Mouse (Mus musculus) ES-E14 (cell line): ENCODE measurements around the gene Tulp3. TPM values are rescaled to one million over a fixed set of nuclear protein-coding genes. Genes with fewer than 3 reads are reported as not detected.

Experiments
- DNase-seq: peaks from one replicate; pipeline ENCODE4 v3.0.0-alpha.2; 2013; ENCODE audit warnings: low read depth, low spot score
- H3K27ac ChIP-seq: 2 replicates; pipeline ENCODE4 v1.5.1; 2012; ENCODE audit warnings: low read depth, mild to moderate bottlenecking, low read length, moderate library complexity, mixed read lengths; ENCODE audit not compliant: poor library complexity, insufficient read depth, severe bottlenecking
- H3K36me3 ChIP-seq: 2 replicates; pipeline ENCODE4 v1.6.1; 2012; ENCODE audit warnings: mild to moderate bottlenecking, low read length, moderate library complexity, mixed read lengths; ENCODE audit not compliant: control insufficient read depth, poor library complexity, insufficient read depth, severe bottlenecking
- H3K4me1 ChIP-seq, 2 experiments: fragments of 150-350 bp in 1 of 2; sonication (generic) in 1 of 2; 2 replicates each; pipeline ENCODE4 v1.6.1; 2012; ENCODE audit warnings: low read length in 2 of 2, mild to moderate bottlenecking in 1 of 2, mixed read lengths in 1 of 2; ENCODE audit not compliant: control insufficient read depth in 2 of 2, insufficient read depth in 2 of 2, poor library complexity in 1 of 2
- H3K4me3 ChIP-seq, 2 experiments: fragments of 150-350 bp in 1 of 2; sonication (generic) in 1 of 2; 2 replicates each; pipeline ENCODE4 v1.5.1; 2012; ENCODE audit warnings: low read length in 2 of 2, low read depth in 1 of 2, mild to moderate bottlenecking in 1 of 2, mixed read lengths in 1 of 2; ENCODE audit not compliant: insufficient read depth in 1 of 2, poor library complexity in 1 of 2, severe bottlenecking in 1 of 2
- H3K9ac ChIP-seq: 2 replicates; pipeline ENCODE4 v1.6.1; 2012; ENCODE audit warnings: low read depth, mild to moderate bottlenecking, low read length, mixed read lengths; ENCODE audit not compliant: poor library complexity, insufficient read depth, severe bottlenecking
- H3K9me3 ChIP-seq: fragments of 150-350 bp; sonication (generic); 2 replicates; pipeline ENCODE4 v1.6.1; 2012; ENCODE audit warnings: low read depth, mild to moderate bottlenecking, low read length; ENCODE audit not compliant: control insufficient read depth, insufficient read depth
- CHD2 ChIP-seq: IDR thresholded peaks from 2 replicates; pipeline ENCODE4 v1.6.1; 2014; ENCODE audit warnings: mild to moderate bottlenecking, low read depth, low read length, inconsistent platforms
- HCFC1 ChIP-seq: IDR thresholded peaks from 2 replicates; pipeline ENCODE4 v1.6.1; 2012; ENCODE audit warnings: low read length, inconsistent platforms, borderline replicate concordance; ENCODE audit not compliant: insufficient read depth
- MAFK ChIP-seq: IDR thresholded peaks from 2 replicates; pipeline ENCODE4 v1.6.1; 2014; ENCODE audit warnings: mild to moderate bottlenecking, low read depth, low read length, inconsistent platforms; ENCODE audit not compliant: insufficient read depth
- ZC3H11A ChIP-seq: IDR thresholded peaks from 2 replicates; pipeline ENCODE4 v1.6.1; 2012; ENCODE audit warnings: low read depth, mild to moderate bottlenecking, inconsistent platforms, low read length, borderline replicate concordance
- ZNF384 ChIP-seq: IDR thresholded peaks from 2 replicates; pipeline ENCODE4 v1.6.1; 2012; ENCODE audit warnings: low read depth, low read length, inconsistent platforms
- in situ Hi-C, 2 experiments: fragments of 600-800 bp; cut with MboI; formaldehyde crosslinking; loops; one replicate each; pipeline ENCODE4 v1.15.1; 2025; ENCODE audit warnings: low sequenced_read_pairs in 2 of 2, inconsistent platforms in 1 of 2; ENCODE audit not compliant: unreplicated experiment in 2 of 2
- total RNA-seq: library from RNA; depleted of rRNA; stranded (reverse); fragments of 300-350 nt; gene quantifications from 2 replicates; pipeline ENCODE4 v1.2.3, GENCODE M21; 2012

Tulp3 gene
- total RNA-seq, 1 experiment = 11.7 TPM

GRCm38 (mm10) chr6:128341956-128342723 is 13.5 kb downstream of the Tulp3 start:
- H3K27ac ChIP-seq = no peak overlapping the region
- no peak overlapping the region for H3K9ac ChIP-seq
- no peaks in the 10 kb centered on the region for H3K9me3 ChIP-seq
- no peak for DNase-seq
- H3K4me3 ChIP-seq = no peak overlapping the region
- TF ChIP-seq ZC3H11A = no peak
- no peaks in the 10 kb centered on the region for H3K36me3 ChIP-seq
- in situ Hi-C loops = no loop called here
- peaks cover 3 to 14% of the 10 kb centered on the region in 2 experiments; a peak in 2 of 4 replicates for H3K4me1 ChIP-seq

DNA sequence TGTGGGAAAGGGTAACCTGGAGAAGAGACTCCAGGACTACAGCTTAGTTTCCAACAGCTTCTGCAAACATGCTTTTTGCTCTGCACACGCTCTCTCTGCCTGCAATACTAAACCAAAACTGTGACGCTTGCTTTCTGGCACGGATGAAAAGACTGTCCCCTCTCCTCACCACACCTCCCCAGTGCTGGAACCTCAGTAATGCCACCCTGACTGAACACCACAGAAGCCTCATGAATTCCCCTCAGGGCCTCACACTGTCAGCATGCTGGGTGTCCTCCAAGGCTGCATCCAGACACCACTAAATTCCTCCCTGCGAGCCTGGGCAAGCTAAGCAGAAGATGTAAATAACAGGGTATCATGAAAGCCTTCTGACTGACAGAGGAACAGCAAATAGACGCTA is 16.8 kb downstream of the Tulp3 start:
- no peak overlapping the region for H3K4me3 ChIP-seq
- no peak for DNase-seq
- H3K9me3 ChIP-seq = no peaks in the 10 kb centered on the region
- no peaks in the 10 kb centered on the region for H3K36me3 ChIP-seq
- H3K27ac ChIP-seq = no peak overlapping the region
- TF ChIP-seq ZNF384 = no peak
- TF ChIP-seq CHD2 = no peak
- TF ChIP-seq ZC3H11A = no peak
- TF ChIP-seq HCFC1 = no peak
- no peak for TF ChIP-seq MAFK
- H3K4me1 ChIP-seq = peaks cover 6 to 20% of the 10 kb centered on the region in 2 experiments; a peak in 2 of 4 replicates
- in situ Hi-C loops = no loop called here
- H3K9ac ChIP-seq = no peak overlapping the region

DNA sequence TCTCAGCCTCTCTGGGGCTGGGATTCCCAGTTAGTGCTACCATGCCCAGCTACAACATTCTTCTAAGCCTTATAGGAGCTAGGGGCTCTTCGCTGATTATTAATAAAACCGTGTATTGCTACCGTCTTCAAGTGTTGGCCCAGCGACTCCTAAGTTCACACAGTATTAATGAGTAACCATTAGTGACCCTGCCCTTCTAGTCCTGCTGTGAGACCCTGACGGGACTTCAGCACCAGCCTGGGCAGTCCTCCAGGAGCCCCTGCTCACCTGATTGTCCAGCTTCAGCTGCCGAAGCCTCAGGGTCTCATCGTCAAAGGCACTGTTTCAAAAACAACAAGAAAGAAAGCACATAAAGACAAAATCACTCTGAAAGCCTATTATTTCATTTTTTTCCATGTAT is 18.2 kb downstream of the Tulp3 start:
- no peak overlapping the region for H3K27ac ChIP-seq
- TF ChIP-seq MAFK = no peak
- no peak for TF ChIP-seq CHD2

GRCm38 (mm10) chr6:128334397-128335124 is 21.1 kb downstream of the Tulp3 start:
- peaks cover 9 to 19% of the 10 kb centered on the region in 2 experiments; a peak in 3 of 4 replicates for H3K4me1 ChIP-seq
- no peak for TF ChIP-seq CHD2
- peak; percentile 74 for TF ChIP-seq ZNF384
- TF ChIP-seq MAFK = no peak
- TF ChIP-seq ZC3H11A = no peak
- 0 out of 2 replicates have a peak, but pooled peaks have one; percentile 22 for TF ChIP-seq HCFC1
- peak overlapping the region; percentile 41 for H3K27ac ChIP-seq
- H3K9ac ChIP-seq = no peak overlapping the region
- in situ Hi-C loops = no loop called here
- peaks cover 7% of the 10 kb centered on the region; the same call in 1 of the 2 replicates for H3K36me3 ChIP-seq
- no peaks in the 10 kb centered on the region for H3K9me3 ChIP-seq
- H3K4me3 ChIP-seq = peak overlapping the region in 1 of 2 experiments; percentile 13; a peak in 1 of 4 replicates
- peak; percentile 94 for DNase-seq

More for the DNA sequence above, 18.2 kb downstream of the Tulp3 start:
- Histone ChIP-seq H3K4me3 (no peak overlapping the region), H3K9ac (no peak overlapping the region), H3K4me1 (peaks cover 12 to 26% of the 10 kb centered on the region in 2 experiments; a peak in 3 of 4 replicates), H3K36me3 (peaks cover 3% of the 10 kb centered on the region; the same call in 1 of the 2 replicates), H3K9me3 (no peaks in the 10 kb centered on the region)
- no peak for DNase-seq
- in situ Hi-C loops = no loop called here
